Mouse (Mus musculus): Measurements from ENCODE around the gene Polr1c.

DNA sequence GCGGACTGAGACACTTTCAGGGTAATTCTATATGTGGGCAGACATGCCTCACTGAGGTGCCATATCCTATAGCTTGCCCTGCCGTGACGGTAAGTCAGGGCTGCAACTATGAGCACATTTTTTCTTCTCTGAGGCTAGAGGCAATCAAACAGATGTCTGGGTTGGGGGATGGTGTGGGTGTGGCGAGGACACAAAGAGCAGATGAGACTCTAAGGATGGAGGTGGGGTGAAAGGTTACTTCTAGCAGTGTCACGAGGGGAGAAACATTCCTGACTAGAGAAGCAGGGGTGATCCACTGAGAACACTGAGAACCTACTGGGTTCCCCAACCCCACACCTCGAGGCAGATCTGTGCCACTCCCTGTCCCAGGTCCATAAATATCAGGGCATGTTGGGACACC, 19.1 kb upstream of the Polr1c start:
- no peak for TF ChIP-seq TBP (IDR thresholded peaks at IDR 0.05; ENCODE audit: low read depth, low read length)
- TF ChIP-seq POLR2A (IDR thresholded peaks at IDR 0.05; ENCODE audit: control insufficient read depth in 1 of 2, insufficient read depth in 1 of 2, low read depth in 1 of 2, low read length in 2 of 2, poor library complexity in 1 of 2), result no peak
- TF ChIP-seq TCF12 (IDR thresholded peaks at IDR 0.05; ENCODE audit: low read depth, low read length), result no peak
- no peak for TF ChIP-seq POLR2AphosphoS5 (IDR thresholded peaks at IDR 0.05; ENCODE audit: borderline replicate concordance, low read depth, low read length)
- no peak for TF ChIP-seq GABPA (IDR thresholded peaks at IDR 0.05; ENCODE audit: low read depth, low read length)
- TF ChIP-seq UBTF (IDR thresholded peaks at IDR 0.05; ENCODE audit: borderline replicate concordance, insufficient read depth, low read depth, low read length), result no peak
- TF ChIP-seq CTCF (IDR thresholded peaks at IDR 0.05 in 2 of 3, conservative IDR thresholded peaks at IDR 0.05 in 1 of 3; ENCODE audit: control insufficient read depth in 1 of 3, insufficient read depth in 1 of 3, low read depth in 2 of 3, low read length in 3 of 3, poor library complexity in 1 of 3, severe bottlenecking in 1 of 3), result no peak
- TF ChIP-seq EP300 (IDR thresholded peaks at IDR 0.05; ENCODE audit: low read depth in 1 of 2, low read length in 2 of 2), result no peak
- no peak for TF ChIP-seq ZC3H11A (IDR thresholded peaks at IDR 0.05; ENCODE audit: low read depth, low read length)
- TF ChIP-seq ETS1 (IDR thresholded peaks at IDR 0.05; ENCODE audit: low read depth, low read length), result no peak
- no peak for TF ChIP-seq MYC (IDR thresholded peaks at IDR 0.05; ENCODE audit: low read depth, low read length)
- no peak for TF ChIP-seq RCOR1 (IDR thresholded peaks at IDR 0.05; ENCODE audit: low read depth, low read length)
- no peak for TF ChIP-seq USF1 (IDR thresholded peaks at IDR 0.05; ENCODE audit: low read depth, low read length)

All from MEL (cell line).